Mouse (Mus musculus) left cerebral cortex, adult 8-10 months (tissue): ENCODE measurements around the gene Il17ra. TPM values are rescaled to one million over a fixed set of nuclear protein-coding genes. Genes with fewer than 3 reads are reported as not detected.

ENCODE experiments used
- DNase-seq, 2 experiments: peaks; one replicate each; pipeline ENCODE4 v3.0.0; 2022; ENCODE audit warnings: low spot score in 2 of 2
- total RNA-seq, 4 experiments: library from RNA; stranded (reverse); gene quantifications; 2 replicates each; pipeline ENCODE4 v1.2.4; 2022

Gene Il17ra
- total RNA-seq, 4 experiments from 2014 or later, result 13.8 to 24.1 (median 17.1) TPM

DNA sequence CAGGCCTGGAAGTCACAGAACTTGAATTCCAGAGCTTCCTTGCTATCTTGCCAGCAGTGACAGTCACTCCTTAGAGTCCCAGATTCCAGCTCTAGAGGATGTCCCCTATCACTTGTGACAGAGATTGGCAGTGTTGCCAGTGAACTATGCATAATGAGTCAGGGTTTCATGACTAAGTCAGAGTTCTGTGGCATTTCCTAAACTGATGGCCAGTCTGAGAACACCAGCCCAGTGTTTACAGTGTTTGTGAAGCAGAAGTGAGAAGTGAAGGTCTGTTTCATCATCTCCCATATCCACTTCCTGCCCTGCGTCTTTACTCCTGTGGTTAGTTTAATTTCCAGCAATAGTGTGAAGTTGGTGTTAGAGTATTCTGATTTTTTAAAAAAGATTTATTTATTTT is 7.6 kb downstream of the Il17ra start:
- DNase-seq, result no peak

GRCm38 (mm10) chr6:120471991-120472441 is 9.0 kb downstream of the Il17ra start:
- no peak for DNase-seq

DNA sequence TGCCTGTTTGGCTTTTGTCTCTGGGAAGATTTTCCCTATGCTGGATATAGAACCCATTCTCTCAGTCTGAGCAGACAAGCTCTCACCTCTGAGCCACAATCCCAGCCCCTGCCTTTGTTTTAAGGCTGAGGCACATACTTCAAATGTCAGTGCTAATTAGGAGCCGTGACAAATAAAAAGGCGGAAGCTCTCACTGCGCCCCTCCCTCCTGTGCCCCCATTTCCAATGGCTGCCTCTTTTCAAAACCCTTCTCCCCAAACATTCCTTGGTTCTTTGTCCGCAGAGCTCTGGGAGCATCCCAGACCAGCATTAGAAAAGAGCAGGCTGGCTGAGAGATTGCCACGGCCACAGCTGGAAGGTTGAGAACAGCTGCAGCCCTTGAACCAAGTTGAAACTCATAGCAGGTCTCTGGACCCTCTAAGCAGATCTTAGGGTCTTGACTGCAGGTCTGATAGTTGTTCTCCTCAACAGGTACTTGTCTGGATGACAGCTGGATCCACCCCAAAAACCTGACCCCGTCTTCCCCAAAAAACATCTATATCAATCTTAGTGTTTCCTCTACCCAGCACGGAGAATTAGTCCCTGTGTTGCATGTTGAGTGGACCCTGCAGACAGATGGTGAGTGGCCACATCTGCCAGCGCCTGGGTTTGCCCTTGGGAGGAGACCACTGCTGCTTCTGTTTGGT is 9.6 kb downstream of the Il17ra start:
- no peak for DNase-seq

- DNase-seq, result no peak
Measured at GRCm38 (mm10) chr6:120473427-120473826, 10.4 kb downstream of the Il17ra start.

DNA sequence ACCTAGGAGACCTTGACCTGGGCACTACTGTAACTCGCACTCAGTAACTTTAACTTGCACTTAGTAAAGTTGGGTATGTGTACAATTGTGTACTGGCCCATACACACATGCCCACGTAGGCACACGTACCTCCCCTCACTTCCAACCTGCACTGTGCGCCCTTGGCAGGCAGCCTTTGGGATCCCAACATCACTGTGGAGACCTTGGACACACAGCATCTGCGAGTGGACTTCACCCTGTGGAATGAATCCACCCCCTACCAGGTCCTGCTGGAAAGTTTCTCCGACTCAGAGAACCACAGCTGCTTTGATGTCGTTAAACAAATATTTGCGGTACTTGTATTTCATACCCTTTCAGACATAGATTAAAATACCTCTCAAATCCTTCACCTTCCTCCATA is 12.2 kb downstream of the Il17ra start:
- no peak for DNase-seq

DNA sequence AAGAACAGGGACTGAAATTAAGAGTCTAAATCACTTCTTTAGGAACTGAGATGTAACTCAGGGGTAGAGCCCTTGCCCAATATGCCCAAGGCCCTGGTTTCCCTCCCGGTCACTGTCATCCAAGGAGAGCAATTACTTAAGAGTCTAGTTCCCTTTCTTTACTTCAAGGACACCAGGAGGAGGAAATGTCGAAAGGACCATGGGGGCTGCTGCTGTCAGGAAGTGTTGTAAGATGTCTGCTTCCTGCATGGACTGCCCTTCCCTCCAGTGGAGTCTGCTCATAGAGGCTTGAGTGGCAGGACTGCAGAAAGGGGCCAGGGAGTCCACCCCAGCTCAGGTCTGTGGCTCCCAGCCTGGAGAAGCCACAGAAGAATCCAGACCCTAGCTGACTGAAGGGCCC is 16.3 kb downstream of the Il17ra start:
- no peak for DNase-seq

GRCm38 (mm10) chr6:120480361-120480760 is 17.3 kb downstream of the Il17ra start:
- peak in 1 of 2 experiments; percentile 82 for DNase-seq

GRCm38 (mm10) chr6:120481538-120481937 is 18.5 kb downstream of the Il17ra start:
- no peak for DNase-seq

DNA sequence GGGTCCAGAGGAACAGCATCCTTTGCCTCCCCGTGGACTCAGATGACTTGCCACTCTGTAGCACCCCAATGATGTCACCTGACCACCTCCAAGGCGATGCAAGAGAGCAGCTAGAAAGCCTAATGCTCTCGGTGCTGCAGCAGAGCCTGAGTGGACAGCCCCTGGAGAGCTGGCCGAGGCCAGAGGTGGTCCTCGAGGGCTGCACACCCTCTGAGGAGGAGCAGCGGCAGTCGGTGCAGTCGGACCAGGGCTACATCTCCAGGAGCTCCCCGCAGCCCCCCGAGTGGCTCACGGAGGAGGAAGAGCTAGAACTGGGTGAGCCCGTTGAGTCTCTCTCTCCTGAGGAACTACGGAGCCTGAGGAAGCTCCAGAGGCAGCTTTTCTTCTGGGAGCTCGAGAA is 19.0 kb downstream of the Il17ra start:
- DNase-seq, result no peak

- DNase-seq, result no peak
Measured at GRCm38 (mm10) chr6:120482756-120483155, 19.7 kb downstream of the Il17ra start.

DNA sequence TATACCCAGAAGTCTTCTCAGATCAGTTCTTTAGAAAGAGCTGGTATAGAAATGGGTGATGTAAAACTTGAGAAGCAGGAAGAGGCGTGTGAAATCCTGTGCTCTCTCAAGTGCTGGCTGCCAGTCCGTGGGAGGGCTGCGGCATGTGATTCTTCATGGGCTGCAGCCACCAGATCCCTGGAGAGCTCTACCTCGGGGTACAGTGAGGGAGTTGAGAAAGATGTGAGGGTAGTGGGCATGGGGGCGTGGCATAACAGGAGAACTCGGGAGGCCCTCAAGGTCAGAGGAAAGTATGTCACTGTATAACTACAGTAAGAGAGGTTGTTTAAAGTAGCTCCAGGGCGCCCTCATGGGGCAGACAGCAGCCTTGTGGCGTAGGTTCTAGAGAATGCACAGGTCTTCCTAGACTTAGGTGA is 20.2 kb downstream of the Il17ra start:
- peak in 1 of 2 experiments; percentile 91 for DNase-seq

- no peak for DNase-seq
Measured at GRCm38 (mm10) chr6:120485038-120485437, 22.0 kb downstream of the Il17ra start.

- no peak for DNase-seq
Measured at GRCm38 (mm10) chr6:120486051-120486510, 23.0 kb downstream of the Il17ra start.

DNA sequence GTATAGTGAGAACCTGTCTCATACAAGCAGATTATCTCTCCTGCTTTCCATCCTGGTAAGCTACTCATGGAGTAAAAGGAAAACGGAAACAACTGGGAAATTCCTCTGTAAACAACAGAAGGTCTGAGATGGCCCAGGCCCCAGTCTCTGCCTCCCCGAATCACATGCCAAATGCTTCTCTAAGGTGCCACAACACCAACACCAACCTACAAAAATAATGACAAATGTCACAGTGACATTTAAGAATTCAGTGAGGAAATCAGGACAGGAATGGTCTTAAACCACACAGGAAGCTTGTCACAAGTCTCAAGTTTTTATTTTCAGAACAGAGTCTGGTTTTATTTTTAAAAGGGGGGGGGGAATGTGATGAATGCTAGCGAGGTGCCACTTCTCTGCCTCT is 25.6 kb downstream of the Il17ra start:
- DNase-seq, result no peak

DNA sequence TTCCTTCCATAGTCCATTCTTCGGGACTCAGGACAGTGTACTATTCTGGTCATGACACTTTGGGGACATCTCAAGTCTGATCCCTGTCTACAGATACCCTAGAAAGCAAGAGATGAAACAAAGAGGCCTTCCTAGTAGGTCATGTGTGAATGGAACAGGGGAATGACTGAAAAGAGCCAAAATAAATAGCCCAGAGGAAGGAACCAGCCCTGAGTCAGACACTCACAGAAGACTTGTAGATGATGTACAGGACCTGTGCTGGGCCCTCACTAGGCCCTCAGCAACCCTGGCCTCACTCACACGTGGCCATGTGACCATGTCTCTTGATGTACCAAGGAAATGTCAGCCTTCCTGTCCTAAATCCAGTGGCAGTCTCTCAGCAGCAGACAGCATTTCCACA is 26.4 kb downstream of the Il17ra start:
- no peak for DNase-seq

DNA sequence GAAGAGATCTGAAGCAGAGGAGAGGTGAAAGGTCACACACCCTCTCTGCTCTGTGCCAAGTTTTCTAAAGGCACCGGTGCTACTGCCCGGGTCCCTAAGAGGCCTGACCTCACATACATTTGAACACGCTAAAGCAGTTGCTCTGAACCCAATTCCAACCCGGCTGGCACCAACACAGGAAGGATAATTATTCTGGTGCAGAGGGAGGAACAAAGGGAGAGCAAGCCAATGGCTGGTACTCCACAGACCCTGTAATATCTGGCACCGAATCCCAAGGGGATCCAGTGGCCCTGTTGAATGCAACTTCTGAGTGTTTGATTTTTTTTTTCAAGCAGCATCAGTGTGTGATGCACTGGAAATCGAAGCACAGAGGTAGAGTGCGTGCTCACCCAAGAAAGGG is 28.0 kb downstream of the Il17ra start:
- no peak for DNase-seq

- no peak for DNase-seq
Measured at GRCm38 (mm10) chr6:120491862-120492498, 28.9 kb downstream of the Il17ra start.

DNA sequence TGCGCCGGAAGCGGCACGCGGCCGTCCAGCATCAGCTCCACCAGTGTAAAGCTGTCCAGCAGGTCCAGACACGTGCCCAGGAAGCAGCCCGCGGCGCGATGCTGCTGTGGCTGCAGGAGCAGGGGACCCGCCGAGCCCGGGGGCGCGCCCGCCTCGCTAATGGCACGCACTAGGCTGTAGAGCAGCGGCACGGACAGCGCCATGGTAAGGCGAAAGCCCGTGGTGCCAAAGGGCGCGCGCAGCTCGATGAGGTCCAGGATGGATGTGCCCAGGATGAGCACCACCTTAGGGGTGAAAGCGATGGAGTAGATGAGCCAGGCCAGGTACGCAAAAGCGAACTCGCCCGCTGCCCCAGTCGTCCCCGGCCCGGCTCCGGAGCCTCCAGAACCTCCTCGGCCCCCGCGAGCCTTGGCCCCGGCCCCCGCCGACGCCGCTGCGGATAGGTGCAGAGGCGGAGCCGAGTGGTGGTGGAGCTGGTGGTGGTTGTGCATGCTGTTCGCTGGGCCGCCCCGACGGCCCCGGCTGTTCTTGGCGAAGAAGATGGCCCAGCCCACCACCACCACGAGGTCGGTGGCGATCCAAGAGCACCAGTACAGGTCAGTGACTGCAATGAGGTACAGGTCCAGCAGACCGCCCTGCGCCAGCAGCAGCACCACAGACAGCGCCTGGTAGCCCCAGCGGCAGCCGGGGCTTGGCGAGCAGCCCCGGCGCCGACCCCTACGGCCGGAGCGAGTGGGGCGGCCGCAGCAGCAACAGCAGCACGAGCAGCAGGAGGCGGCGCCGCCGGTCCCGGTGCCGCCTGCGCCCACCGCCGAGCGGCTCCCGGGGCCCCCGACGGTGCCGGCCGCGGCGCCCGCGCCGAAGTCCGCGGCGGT is 29.7 kb downstream of the Il17ra start:
- DNase-seq, result no peak

DNA sequence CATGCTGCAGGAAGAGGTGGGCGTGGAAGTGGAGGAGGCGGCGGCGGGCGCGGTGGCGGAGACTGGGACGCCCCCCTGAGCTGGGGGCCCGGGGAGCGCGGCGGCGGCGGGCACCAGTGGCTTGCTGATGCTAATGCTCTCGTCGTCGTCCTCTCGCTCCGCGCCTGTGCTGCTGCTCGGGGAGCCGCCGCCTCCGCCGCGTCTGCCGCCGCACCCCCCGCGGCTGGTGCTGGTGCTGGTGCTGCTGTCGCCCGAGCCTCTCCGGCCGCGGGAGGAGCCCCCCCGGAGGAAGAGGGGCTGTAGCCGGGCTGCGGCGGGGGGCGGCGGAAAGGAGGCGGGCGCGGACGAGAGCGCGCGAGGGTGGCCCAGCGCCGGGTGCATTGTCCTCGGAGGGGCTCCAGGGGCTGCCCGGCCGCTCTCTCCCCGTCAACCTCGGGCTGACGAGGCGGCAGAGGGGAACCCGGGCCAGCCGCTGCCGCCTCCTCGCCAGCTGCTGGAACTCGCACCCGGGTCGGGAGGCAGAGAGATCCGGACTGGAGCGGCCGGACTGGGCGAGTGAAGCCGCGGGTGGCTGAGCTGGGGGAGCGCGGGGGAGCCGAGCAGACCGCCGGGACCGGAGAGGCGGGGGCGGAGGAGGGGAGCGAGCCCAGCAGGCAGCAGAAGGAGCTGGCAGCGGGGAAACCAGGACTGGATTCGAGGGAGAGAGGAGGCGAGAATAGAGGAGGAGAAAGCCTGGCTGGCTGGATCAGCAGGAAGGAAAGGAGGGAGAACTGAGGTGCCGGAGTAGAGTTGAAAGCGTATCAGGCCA is 30.5 kb downstream of the Il17ra start, which contains the start of gene Tmem121b:
TSS of gene Tmem121b (minus strand) at position 434 of the 808 bp plus-strand sequence.
- peak; percentile 66 to 95 for DNase-seq

DNA sequence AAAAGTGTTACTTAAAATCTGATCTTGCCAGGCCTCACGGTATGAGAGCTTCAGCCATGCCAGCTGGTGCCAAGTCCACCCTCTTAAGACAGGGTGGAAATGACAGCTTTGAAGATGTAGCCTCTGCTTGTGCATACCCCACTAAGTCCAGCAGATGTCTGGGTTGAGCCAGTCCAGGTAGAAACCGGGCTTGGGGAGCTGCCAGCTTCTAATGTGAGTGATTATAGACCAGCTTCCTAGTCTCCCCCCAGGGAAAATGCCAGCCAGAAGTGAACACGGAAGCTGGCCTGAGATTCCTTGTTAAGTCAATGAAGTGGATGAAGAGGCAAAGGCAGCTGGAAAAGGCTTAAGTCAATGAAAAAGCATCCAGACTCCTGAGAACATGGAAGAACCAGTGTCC is 33.5 kb downstream of the Il17ra start:
- DNase-seq, result no peak

- DNase-seq, result peak in 1 of 2 experiments; percentile 82
Measured at GRCm38 (mm10) chr6:120504051-120504450, 41.0 kb downstream of the Il17ra start.
